Mouse (Mus musculus) bone marrow macrophage, adult 2 months (primary cell): ENCODE data around the gene Ccdc194.
A peak's percentile ranks its signal among the peaks of the same experiment; 100 is the strongest.

Experiments used
- CTCF ChIP-seq: IDR thresholded peaks from 2 replicates; pipeline ENCODE4 v1.5.1; 2012; ENCODE audit warnings: low read depth, mild to moderate bottlenecking, low read length, moderate library complexity
- POLR2A ChIP-seq: IDR thresholded peaks from 2 replicates; pipeline ENCODE4 v1.6.1; 2012; ENCODE audit warnings: mild to moderate bottlenecking, low read depth, low read length, borderline replicate concordance

DNA sequence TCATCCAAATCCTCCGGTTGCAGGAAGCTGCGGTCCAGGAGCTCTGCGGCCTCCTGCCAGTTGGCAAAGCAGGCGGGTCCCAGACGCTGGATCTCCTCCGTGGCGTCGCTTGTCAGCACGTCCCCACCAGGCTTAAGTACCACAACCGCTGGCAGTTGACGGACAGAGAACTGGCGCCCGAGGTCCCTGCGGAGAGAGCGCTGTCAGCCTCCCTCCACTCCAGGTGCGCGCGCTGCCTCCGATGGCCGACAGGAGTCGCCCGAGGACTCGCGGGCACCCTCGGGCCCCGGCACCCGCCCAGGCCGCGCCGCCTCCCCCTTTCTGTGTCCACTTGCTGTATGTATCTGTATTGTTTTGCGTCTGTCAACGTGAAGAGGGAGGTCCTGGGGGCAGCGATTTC, 37.2 kb upstream of the Ccdc194 start:
- TF ChIP-seq CTCF: peak; percentile 53; the same call in 1 of the 2 replicates
- TF ChIP-seq POLR2A: no peak
